Mouse (Mus musculus): ENCODE measurements around the gene Adh1. TPM values are rescaled to one million over a fixed set of nuclear protein-coding genes. Genes with fewer than 3 reads are reported as not detected.

The Adh1 gene
- polyA plus RNA-seq, 1 experiment from 2014 or later: 1.3 TPM

DNA sequence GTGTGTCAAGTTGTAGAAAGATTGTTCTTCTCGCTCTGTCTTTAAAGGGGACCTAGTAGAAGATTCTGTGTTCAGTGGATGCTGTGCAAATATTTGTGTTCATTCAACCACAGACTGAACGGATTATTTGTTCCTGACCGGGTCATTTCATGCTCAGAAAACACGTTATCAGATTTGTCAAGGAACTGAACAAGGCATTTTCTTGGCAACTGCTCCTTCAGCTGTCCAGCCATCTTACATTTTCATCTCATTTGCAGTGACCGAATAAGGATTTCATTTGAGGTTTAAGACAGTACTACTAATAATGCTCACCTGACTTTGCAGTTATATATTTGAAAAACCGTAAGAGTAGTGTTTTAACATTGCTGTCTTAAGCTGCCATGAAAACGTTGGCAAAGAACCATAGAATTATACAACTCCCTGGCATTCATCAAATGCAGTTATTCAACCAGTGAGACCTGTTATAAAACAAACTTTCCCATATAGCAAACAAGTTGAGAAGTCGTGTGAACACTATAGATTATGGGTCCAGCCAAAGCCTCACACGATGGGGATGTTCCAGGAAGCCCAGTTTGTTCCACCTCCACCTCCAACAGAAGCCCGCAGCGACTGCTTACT lies 24.1 kb upstream of the Adh1 start:
- no peaks in the 10 kb centered on the region for H3K27me3 ChIP-seq (ENCODE audit: control insufficient read depth, insufficient read depth, low read length)
- no peak overlapping the region for H3K9ac ChIP-seq (ENCODE audit: low read length)
- H3K36me3 ChIP-seq (ENCODE audit: control insufficient read depth, insufficient read depth, low read length): no peaks in the 10 kb centered on the region
- H3K4me3 ChIP-seq (ENCODE audit: low read depth, low read length): no peak overlapping the region
- H3K4me2 ChIP-seq (ENCODE audit: low read depth, severe bottlenecking): no peak overlapping the region
- DNase-seq (ENCODE audit: low spot score) (no peak), ATAC-seq (ENCODE audit: insufficient number of reproducible peaks, low FRiP score, low TSS enrichment, low read depth) (no peak)
- 89% methylated on average over 11 of the region's 11 CpGs for WGBS
- no peaks in the 10 kb centered on the region; the same call in 1 of the 2 replicates for H3K4me1 ChIP-seq (ENCODE audit: control insufficient read depth, insufficient read depth, low read length)
- H3K9me3 ChIP-seq (ENCODE audit: control insufficient read depth, low read length): no peaks in the 10 kb centered on the region
- H3K27ac ChIP-seq (replicated peaks; ENCODE audit: low read depth, low read length): no peak overlapping the region

DNA sequence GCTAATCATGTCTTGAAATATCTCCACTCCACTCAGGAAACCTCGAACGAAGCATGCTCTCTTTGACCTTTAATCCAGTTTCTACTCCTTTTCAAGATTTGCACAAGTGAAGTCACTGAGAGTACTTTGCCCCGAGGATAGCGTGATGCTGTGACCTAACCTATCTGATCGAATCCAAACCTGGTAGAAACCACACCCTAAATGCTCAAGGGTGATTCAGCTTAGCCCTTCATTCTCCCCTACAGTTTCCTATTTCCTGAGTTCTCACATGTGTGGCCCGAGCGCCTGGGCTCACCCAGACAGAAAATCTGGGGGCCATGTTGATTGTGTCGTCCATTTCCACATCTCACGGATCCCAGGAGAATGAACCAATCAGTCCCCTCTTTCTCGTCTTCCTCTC lies 22.7 kb upstream of the Adh1 start:
- H3K27me3 ChIP-seq (ENCODE audit: control insufficient read depth, insufficient read depth, low read length): no peaks in the 10 kb centered on the region
- no peak overlapping the region for H3K27ac ChIP-seq (replicated peaks; ENCODE audit: low read depth, low read length)
- no peak overlapping the region for H3K4me3 ChIP-seq (ENCODE audit: low read depth, low read length)
- WGBS: 90% methylated on average over 10 of the region's 10 CpGs
- H3K36me3 ChIP-seq (ENCODE audit: control insufficient read depth, insufficient read depth, low read length): no peaks in the 10 kb centered on the region
- no peak overlapping the region for H3K9ac ChIP-seq (ENCODE audit: low read length)
- peaks cover 3% of the 10 kb centered on the region; the same call in 1 of the 2 replicates for H3K4me1 ChIP-seq (ENCODE audit: control insufficient read depth, insufficient read depth, low read length)
- H3K4me2 ChIP-seq (ENCODE audit: low read depth, severe bottlenecking): no peak overlapping the region
- no peak for DNase-seq (ENCODE audit: low spot score)
- ATAC-seq (ENCODE audit: insufficient number of reproducible peaks, low FRiP score, low TSS enrichment, low read depth): no peak
- no peaks in the 10 kb centered on the region for H3K9me3 ChIP-seq (ENCODE audit: control insufficient read depth, low read length)

DNA sequence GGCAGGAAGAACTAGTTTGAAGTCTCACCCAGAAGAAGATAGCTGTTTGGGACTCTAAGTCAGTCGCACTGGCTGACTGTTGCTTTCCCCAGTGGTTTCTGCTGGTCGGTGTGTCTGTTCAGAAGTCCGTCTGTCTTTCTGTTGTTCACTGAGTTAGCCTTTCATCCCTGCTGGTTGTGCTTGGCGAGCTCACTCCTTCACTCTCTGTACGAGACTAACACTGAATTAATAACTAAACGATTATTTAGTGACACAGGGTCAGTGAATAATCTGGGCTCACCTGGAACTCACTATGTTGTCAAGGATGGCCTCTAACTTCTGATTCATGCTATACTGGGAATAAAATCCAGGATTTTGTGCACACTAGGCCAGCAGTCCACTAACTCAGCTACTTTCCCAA lies 21.3 kb upstream of the Adh1 start:
- Histone ChIP-seq H3K4me3 (ENCODE audit: low read depth, low read length) (no peak overlapping the region), H3K9ac (ENCODE audit: low read length) (no peak overlapping the region), H3K36me3 (ENCODE audit: control insufficient read depth, insufficient read depth, low read length) (no peaks in the 10 kb centered on the region), H3K4me2 (ENCODE audit: low read depth, severe bottlenecking) (no peak overlapping the region), H3K9me3 (ENCODE audit: control insufficient read depth, low read length) (no peaks in the 10 kb centered on the region), H3K4me1 (ENCODE audit: control insufficient read depth, insufficient read depth, low read length) (peaks cover 3% of the 10 kb centered on the region; the same call in 1 of the 2 replicates), H3K27ac (replicated peaks; ENCODE audit: low read depth, low read length) (no peak overlapping the region), H3K27me3 (ENCODE audit: control insufficient read depth, insufficient read depth, low read length) (no peaks in the 10 kb centered on the region)
- 89% methylated on average over 6 of the region's 6 CpGs for WGBS
- no peak for ATAC-seq (ENCODE audit: insufficient number of reproducible peaks, low FRiP score, low TSS enrichment, low read depth)
- no peak for DNase-seq (ENCODE audit: low spot score)

DNA sequence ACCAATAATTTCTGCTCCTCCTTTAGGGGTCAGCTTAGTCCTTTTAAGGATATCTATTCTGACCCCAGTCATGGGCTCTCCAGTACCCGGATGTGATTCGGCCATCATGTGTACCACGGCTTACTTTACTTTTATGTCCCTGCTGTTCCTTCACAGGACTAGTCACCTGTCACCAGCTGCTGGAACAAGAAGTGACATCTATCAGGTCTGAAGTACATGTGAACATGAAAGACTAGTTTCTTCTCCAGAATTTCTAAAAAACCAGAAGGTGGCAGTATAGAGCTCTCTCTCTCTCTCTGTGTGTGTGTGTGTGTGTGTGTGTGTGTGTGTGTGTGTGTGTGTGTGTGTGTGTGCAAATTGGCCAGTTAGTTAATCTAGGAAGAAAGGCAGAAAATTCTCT lies 20.4 kb upstream of the Adh1 start:
- H3K9me3 ChIP-seq (ENCODE audit: control insufficient read depth, low read length): no peaks in the 10 kb centered on the region
- H3K4me3 ChIP-seq (ENCODE audit: low read depth, low read length): no peak overlapping the region
- H3K27me3 ChIP-seq (ENCODE audit: control insufficient read depth, insufficient read depth, low read length): no peaks in the 10 kb centered on the region
- no peak overlapping the region for H3K9ac ChIP-seq (ENCODE audit: low read length)
- H3K4me1 ChIP-seq (ENCODE audit: control insufficient read depth, insufficient read depth, low read length): peaks cover 3% of the 10 kb centered on the region; the same call in 1 of the 2 replicates
- H3K36me3 ChIP-seq (ENCODE audit: control insufficient read depth, insufficient read depth, low read length): no peaks in the 10 kb centered on the region
- no peak overlapping the region for H3K27ac ChIP-seq (replicated peaks; ENCODE audit: low read depth, low read length)
- WGBS: 87% methylated on average over 3 of the region's 3 CpGs
- no peak overlapping the region for H3K4me2 ChIP-seq (ENCODE audit: low read depth, severe bottlenecking)
- DNase-seq (ENCODE audit: low spot score): no peak
- ATAC-seq (ENCODE audit: insufficient number of reproducible peaks, low FRiP score, low TSS enrichment, low read depth): no peak

DNA sequence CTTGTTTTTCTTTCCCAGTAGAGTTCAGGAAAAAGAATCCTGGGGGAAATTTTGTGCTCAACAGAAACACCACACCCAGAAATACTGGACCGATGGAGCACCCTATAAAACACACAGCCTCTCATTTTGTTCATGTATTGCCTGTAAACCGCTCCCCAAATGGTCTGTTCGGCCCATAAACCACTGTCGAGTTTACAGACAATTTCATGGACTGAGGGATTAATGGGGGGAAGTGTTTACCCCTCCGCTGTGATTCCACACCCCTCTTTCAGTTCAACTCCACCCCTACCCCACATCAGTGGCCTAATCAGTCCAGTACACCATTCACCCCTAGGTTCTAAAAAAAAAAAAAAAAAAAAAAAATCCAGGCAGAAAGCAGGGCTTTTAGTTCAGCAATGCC lies 19.8 kb upstream of the Adh1 start:
- Histone ChIP-seq H3K4me1 (ENCODE audit: control insufficient read depth, insufficient read depth, low read length) (peaks cover 3% of the 10 kb centered on the region; the same call in 1 of the 2 replicates), H3K4me3 (ENCODE audit: low read depth, low read length) (no peak overlapping the region), H3K4me2 (ENCODE audit: low read depth, severe bottlenecking) (no peak overlapping the region), H3K27ac (replicated peaks; ENCODE audit: low read depth, low read length) (no peak overlapping the region), H3K36me3 (ENCODE audit: control insufficient read depth, insufficient read depth, low read length) (no peaks in the 10 kb centered on the region), H3K9me3 (ENCODE audit: control insufficient read depth, low read length) (no peaks in the 10 kb centered on the region), H3K27me3 (ENCODE audit: control insufficient read depth, insufficient read depth, low read length) (no peaks in the 10 kb centered on the region), H3K9ac (ENCODE audit: low read length) (no peak overlapping the region)
- WGBS: 48% methylated on average over 5 of the region's 5 CpGs
- ATAC-seq (ENCODE audit: insufficient number of reproducible peaks, low FRiP score, low TSS enrichment, low read depth) (peak; percentile 56; the same call in 1 of the 2 replicates), DNase-seq (ENCODE audit: low spot score) (no peak)

DNA sequence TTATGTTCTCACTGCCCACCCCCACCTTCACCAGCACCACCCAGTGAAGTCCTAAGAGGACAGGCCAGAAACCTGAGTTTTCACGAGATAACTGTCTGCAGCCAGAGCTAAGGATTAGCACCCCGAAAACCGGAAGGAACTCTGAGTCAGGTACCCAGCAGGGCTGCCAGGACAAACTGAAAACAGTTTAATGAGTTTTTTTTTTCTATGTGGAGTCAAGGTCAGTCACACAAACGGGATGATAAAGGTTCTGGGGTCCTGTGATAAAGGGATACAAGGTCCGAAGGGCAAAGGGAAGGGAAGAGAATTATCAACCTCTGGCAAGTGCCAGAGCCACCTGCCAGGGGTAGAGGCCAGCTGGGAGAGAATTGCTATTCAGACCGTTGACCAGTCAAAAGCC lies 19.4 kb upstream of the Adh1 start:
- Histone ChIP-seq H3K36me3 (ENCODE audit: control insufficient read depth, insufficient read depth, low read length) (no peaks in the 10 kb centered on the region), H3K27ac (replicated peaks; ENCODE audit: low read depth, low read length) (no peak overlapping the region), H3K9ac (ENCODE audit: low read length) (no peak overlapping the region), H3K4me1 (ENCODE audit: control insufficient read depth, insufficient read depth, low read length) (peaks cover 3% of the 10 kb centered on the region; the same call in 1 of the 2 replicates), H3K27me3 (ENCODE audit: control insufficient read depth, insufficient read depth, low read length) (no peaks in the 10 kb centered on the region), H3K4me2 (ENCODE audit: low read depth, severe bottlenecking) (no peak overlapping the region), H3K9me3 (ENCODE audit: control insufficient read depth, low read length) (no peaks in the 10 kb centered on the region), H3K4me3 (ENCODE audit: low read depth, low read length) (no peak overlapping the region)
- DNase-seq (ENCODE audit: low spot score) (no peak), ATAC-seq (ENCODE audit: insufficient number of reproducible peaks, low FRiP score, low TSS enrichment, low read depth) (no peak)
- WGBS: 47% methylated on average over 6 of the region's 6 CpGs

DNA sequence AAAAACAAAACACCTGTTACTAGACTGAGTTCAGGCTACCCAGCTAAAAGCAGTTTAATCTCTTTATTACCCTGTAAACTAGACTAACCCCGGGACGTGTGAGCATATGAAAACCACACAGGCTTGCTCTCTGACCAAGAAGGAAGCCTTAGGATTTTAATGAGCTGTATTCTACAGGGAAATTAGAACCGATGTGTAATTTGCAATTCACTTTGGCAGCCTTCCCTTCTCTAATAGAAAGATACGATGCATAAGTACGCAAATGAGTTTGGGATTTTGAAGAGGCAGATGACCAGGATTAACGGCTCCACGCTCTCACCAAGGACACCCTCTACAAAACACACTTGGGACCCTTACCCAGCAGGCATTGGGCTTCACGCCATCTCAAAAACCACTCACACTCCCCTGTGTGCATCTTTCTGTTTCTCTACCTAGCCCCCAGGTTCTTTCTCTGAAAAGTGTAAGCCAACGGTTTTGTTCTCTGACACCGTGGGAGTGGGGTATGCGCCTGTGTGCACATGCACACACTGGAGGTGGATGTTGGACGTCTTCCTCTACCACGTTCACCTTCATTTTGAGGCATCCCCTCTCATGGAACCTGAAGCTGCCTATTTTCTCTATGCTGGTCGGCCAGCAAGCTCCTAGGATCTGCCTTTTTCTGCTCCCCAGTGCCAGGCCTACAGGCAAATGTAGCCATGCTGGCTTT lies 18.6 kb upstream of the Adh1 start:
- no peak for ATAC-seq (ENCODE audit: insufficient number of reproducible peaks, low FRiP score, low TSS enrichment, low read depth)

DNA sequence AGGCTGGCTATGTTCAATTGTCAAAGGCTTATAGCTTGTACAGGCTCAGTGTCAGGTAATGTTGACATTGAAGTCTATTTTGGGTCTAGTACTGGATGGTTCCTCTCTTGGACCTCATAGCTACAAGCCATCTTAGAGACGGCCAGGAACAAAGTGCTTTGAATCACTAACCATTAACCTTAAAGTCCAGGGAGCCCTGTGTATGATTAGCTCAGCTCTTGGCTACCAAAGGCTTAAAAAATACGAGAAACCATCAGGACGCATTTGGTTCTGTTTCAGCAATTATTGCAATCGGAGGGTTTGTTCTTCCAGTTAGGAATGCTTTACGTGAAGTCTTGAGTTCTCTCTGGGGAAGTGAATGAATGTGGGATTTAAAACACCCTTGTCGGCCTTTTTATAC lies 17.9 kb upstream of the Adh1 start:
- Histone ChIP-seq H3K27me3 (ENCODE audit: control insufficient read depth, insufficient read depth, low read length) (no peaks in the 10 kb centered on the region), H3K36me3 (ENCODE audit: control insufficient read depth, insufficient read depth, low read length) (no peaks in the 10 kb centered on the region), H3K4me1 (ENCODE audit: control insufficient read depth, insufficient read depth, low read length) (peaks cover 3% of the 10 kb centered on the region; the same call in 1 of the 2 replicates), H3K9ac (ENCODE audit: low read length) (no peak overlapping the region), H3K4me2 (ENCODE audit: low read depth, severe bottlenecking) (no peak overlapping the region), H3K9me3 (ENCODE audit: control insufficient read depth, low read length) (no peaks in the 10 kb centered on the region), H3K27ac (replicated peaks; ENCODE audit: low read depth, low read length) (no peak overlapping the region), H3K4me3 (ENCODE audit: low read depth, low read length) (no peak overlapping the region)
- DNase-seq (ENCODE audit: low spot score) (no peak), ATAC-seq (ENCODE audit: insufficient number of reproducible peaks, low FRiP score, low TSS enrichment, low read depth) (no peak)
- WGBS: 87% methylated on average over 6 of the region's 6 CpGs

More for the DNA sequence above, 18.6 kb upstream of the Adh1 start:
- H3K4me1 ChIP-seq (ENCODE audit: control insufficient read depth, insufficient read depth, low read length): peaks cover 3% of the 10 kb centered on the region; the same call in 1 of the 2 replicates
- H3K36me3 ChIP-seq (ENCODE audit: control insufficient read depth, insufficient read depth, low read length): no peaks in the 10 kb centered on the region
- no peak overlapping the region for H3K4me3 ChIP-seq (ENCODE audit: low read depth, low read length)
- H3K27ac ChIP-seq (replicated peaks; ENCODE audit: low read depth, low read length): no peak overlapping the region
- H3K9me3 ChIP-seq (ENCODE audit: control insufficient read depth, low read length): no peaks in the 10 kb centered on the region
- no peak for DNase-seq (ENCODE audit: low spot score)
- no peak overlapping the region for H3K4me2 ChIP-seq (ENCODE audit: low read depth, severe bottlenecking)
- no peak overlapping the region for H3K9ac ChIP-seq (ENCODE audit: low read length)
- no peaks in the 10 kb centered on the region for H3K27me3 ChIP-seq (ENCODE audit: control insufficient read depth, insufficient read depth, low read length)
- 64% methylated on average over 14 of the region's 14 CpGs for WGBS
